Mouse (Mus musculus) forelimb bud, embryonic 11.5 days (tissue): Measurements from ENCODE around the gene Gpc1.

Experiments used
- DNase-seq: peaks from one replicate; pipeline ENCODE4 v3.0.0-alpha.2; 2012; ENCODE audit warnings: low read depth, low spot score

Gene Gpc1

GRCm38 (mm10) chr1:92879266-92879665 lies 47.8 kb downstream of the Gpc1 start:
- no peak for DNase-seq

- no peak for DNase-seq
Measured at GRCm38 (mm10) chr1:92880101-92880500, 48.7 kb downstream of the Gpc1 start.

- DNase-seq: no peak
Measured at GRCm38 (mm10) chr1:92881982-92882381, 50.5 kb downstream of the Gpc1 start.

GRCm38 (mm10) chr1:92888901-92889655 lies 57.6 kb downstream of the Gpc1 start:
- DNase-seq: no peak

- DNase-seq: no peak
Measured at GRCm38 (mm10) chr1:92892791-92893190, 61.3 kb downstream of the Gpc1 start.

GRCm38 (mm10) chr1:92893896-92894295 lies 62.5 kb downstream of the Gpc1 start:
- no peak for DNase-seq

GRCm38 (mm10) chr1:92895089-92895488 lies 63.6 kb downstream of the Gpc1 start:
- DNase-seq: peak; percentile 84

- DNase-seq: peak; percentile 65
Measured at GRCm38 (mm10) chr1:92902786-92903185, 71.3 kb downstream of the Gpc1 start, which contains the start of gene Ankmy1. TSS of gene Ankmy1 (minus strand) at chr1:92902906.

GRCm38 (mm10) chr1:92903627-92904026 lies 72.2 kb downstream of the Gpc1 start:
- DNase-seq: no peak

- no peak for DNase-seq
Measured at GRCm38 (mm10) chr1:92905703-92906310, 74.4 kb downstream of the Gpc1 start.

- peak; percentile 84 for DNase-seq
Measured at GRCm38 (mm10) chr1:92906779-92907631, 75.6 kb downstream of the Gpc1 start, which contains the start of gene Dusp28. TSS of gene Dusp28 (plus strand) at chr1:92906981.

- no peak for DNase-seq
Measured at GRCm38 (mm10) chr1:92907632-92908360, 76.4 kb downstream of the Gpc1 start.

- no peak for DNase-seq
Measured at GRCm38 (mm10) chr1:92908664-92909063, 77.2 kb downstream of the Gpc1 start.

GRCm38 (mm10) chr1:92909068-92909467 lies 77.6 kb downstream of the Gpc1 start:
- peak; percentile 55 for DNase-seq
